8 mouse cellular contexts compared by ENCODE assay signal in the genomic region with DNA sequence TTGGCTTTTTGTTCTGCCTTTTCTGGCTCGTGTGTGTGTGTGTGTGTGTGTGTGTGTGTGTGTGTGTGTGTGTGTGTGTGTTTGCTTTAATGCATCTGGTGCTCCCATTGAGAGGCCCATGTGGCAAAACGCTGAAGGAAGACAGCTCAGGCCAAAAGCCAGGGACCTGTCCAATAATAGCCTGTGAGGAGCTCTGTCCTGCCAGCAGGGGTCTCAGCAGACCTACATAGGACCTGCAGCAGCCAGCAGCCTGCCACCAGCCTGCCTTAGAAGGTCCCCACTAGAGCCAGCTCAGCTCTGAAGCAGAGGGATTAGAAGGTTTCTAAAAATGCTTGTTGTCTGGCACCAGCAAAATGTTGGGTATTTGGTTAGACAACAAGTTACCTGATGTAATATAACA. TPM values are rescaled to one million over a fixed set of nuclear protein-coding genes. Genes with fewer than 3 reads are reported as not detected.
DNase-seq lines count a peak whose midpoint lies in the region; ATAC-seq lines count a peak whose summit lies in the region.

No protein-coding gene starts in this region.

- H3K36me3 ChIP-seq in limb, embryonic 10.5 days: no peaks in the 10 kb centered on the region
- no peaks in the 10 kb centered on the region for H3K36me3 ChIP-seq in neural tube, embryonic 14.5 days (ENCODE audit: control insufficient read depth, insufficient read depth, low read length)

- H3K4me1 ChIP-seq in limb, embryonic 10.5 days: no peaks in the 10 kb centered on the region
- no peaks in the 10 kb centered on the region for H3K4me1 ChIP-seq in neural tube, embryonic 14.5 days (ENCODE audit: control insufficient read depth, insufficient read depth, low read length)

- no peaks in the 10 kb centered on the region for H3K27me3 ChIP-seq in limb, embryonic 10.5 days (ENCODE audit: low read depth, poor library complexity, severe bottlenecking)
- H3K27me3 ChIP-seq in neural tube, embryonic 14.5 days (ENCODE audit: control insufficient read depth, insufficient read depth, low read length): no peaks in the 10 kb centered on the region

- H3K4me3 ChIP-seq in limb, embryonic 10.5 days: no peak overlapping the region
- no peak overlapping the region for H3K4me3 ChIP-seq in neural tube, embryonic 14.5 days (ENCODE audit: low read depth, low read length)

- H3K27ac ChIP-seq in limb, embryonic 10.5 days: no peak overlapping the region
- no peak overlapping the region for H3K27ac ChIP-seq in neural tube, embryonic 14.5 days (ENCODE audit: low read depth, low read length)

- no peaks in the 10 kb centered on the region for H3K9me3 ChIP-seq in limb, embryonic 10.5 days (replicated peaks)
- no peaks in the 10 kb centered on the region for H3K9me3 ChIP-seq in neural tube, embryonic 14.5 days (ENCODE audit: control insufficient read depth, low read length)

- peak; percentile 74; the same call in 1 of the 2 replicates for ATAC-seq in neural tube, embryonic 14.5 days (ENCODE audit: low read depth)

- H3K9ac ChIP-seq in neural tube, embryonic 14.5 days (replicated peaks; ENCODE audit: low read depth, low read length): no peak overlapping the region

- 22% methylated on average over 2 of the region's 2 CpGs for WGBS in limb, embryonic 10.5 days
- WGBS in neural tube, embryonic 14.5 days: 19% methylated on average over 2 of the region's 2 CpGs

- no peak overlapping the region for H3K4me2 ChIP-seq in neural tube, embryonic 14.5 days (ENCODE audit: low read depth, low read length)

- peak; percentile 35 for DNase-seq in adrenal gland, postnatal 10 days
- DNase-seq in adrenal gland, adult 18-20 months (ENCODE audit: low spot score in 2 of 2): no peak
- DNase-seq in right cerebral cortex, postnatal 10 days (ENCODE audit: low spot score in 2 of 2): peak; percentile 49 to 52
- no peak for DNase-seq in right cerebral cortex, postnatal 14 days
- DNase-seq in forelimb bud, embryonic 11.5 days (ENCODE audit: low read depth, low spot score): peak; percentile 34
- DNase-seq in limb, embryonic 10.5 days (ENCODE audit: low spot score): peak; percentile 42
- DNase-seq in urinary bladder, adult 2 months (ENCODE audit: low spot score): no peak

RNA-seq across cellular contexts. Expression of gene U2surp, which starts 14.2 kb away (rescaled TPM):
- total RNA-seq in adrenal gland, postnatal 10 days (2021): 10 to 100 TPM; 56.7 to 69.2 TPM
- total RNA-seq in adrenal gland, adult 18-20 months (2021): 10 to 100 TPM; 52.4 to 55.9 TPM
- polyA plus RNA-seq in limb, embryonic 10.5 days (2016; fragmentation: Nextera tagmentation; extraction: Ambion mirVana): 124 and 130 TPM in 2 replicates
- 135 and 146 TPM in 2 replicates for polyA plus RNA-seq in neural tube, embryonic 14.5 days (2014; fragmentation: Nextera tagmentation; extraction: Ambion mirVana)
- 19.4 and 22.9 TPM in 2 replicates for polyA plus RNA-seq in urinary bladder, adult 2 months (2012; rRNA removed)

RNA-seq across cellular contexts. Expression of gene Paqr9, which starts 33.5 kb away (rescaled TPM):
- total RNA-seq in adrenal gland, postnatal 10 days (2021): 10 to 100 TPM; 21.5 to 27.4 TPM
- total RNA-seq in adrenal gland, adult 18-20 months (2021): 10 to 100 TPM in 1 of 2 experiments, 1 to 10 TPM in 1; 8.4 to 16.1 TPM
- 0.09 and 0.10 TPM in 2 replicates for polyA plus RNA-seq in limb, embryonic 10.5 days (2016; fragmentation: Nextera tagmentation; extraction: Ambion mirVana)
- polyA plus RNA-seq in neural tube, embryonic 14.5 days (2014; fragmentation: Nextera tagmentation; extraction: Ambion mirVana): 8.1 and 9.3 TPM in 2 replicates
- 0.25 and 0.44 TPM in 2 replicates for polyA plus RNA-seq in urinary bladder, adult 2 months (2012; rRNA removed)

Comparison
In these comparisons a context has a peak if more than half of its experiments do, and no peak if none do; other contexts are left out.
1. DNase-seq: peak in adrenal gland, postnatal 10 days (single experiment), right cerebral cortex, postnatal 10 days (2 of 2), forelimb bud, embryonic 11.5 days (single experiment) and limb, embryonic 10.5 days (single experiment); none in adrenal gland, adult 18-20 months (0 of 2), right cerebral cortex, postnatal 14 days (single experiment) and urinary bladder, adult 2 months (single experiment).